Mouse (Mus musculus): Measurements from ENCODE around the gene Rab31.

GRCm38 (mm10) chr17:65710576-65710975 is 62.0 kb downstream of the Rab31 start:
- TF ChIP-seq CTCF (IDR thresholded peaks at IDR 0.05; ENCODE audit: low read depth) (no peak), EP300 (IDR thresholded peaks at IDR 0.05; ENCODE audit: low read depth) (no peak)
